Mouse (Mus musculus) liver, postnatal 0 days (tissue): ENCODE data around the gene 4933430I17Rik. TPM values are rescaled to one million over a fixed set of nuclear protein-coding genes. Genes with fewer than 3 reads are reported as not detected.

Experiments used
- ATAC-seq: fragments of 200-750 bp; cut with Nextera tagmentation; 2 replicates; pipeline ENCODE4 v1.8.0; 2017; ENCODE audit warnings: mild to moderate bottlenecking, moderate library complexity
- DNase-seq: peaks from one replicate; pipeline ENCODE4 v3.0.0-alpha.2; 2016
- H3K27ac ChIP-seq: fragments of 300-500 bp; sonication (generic); 2 replicates; pipeline ENCODE4 v1.5.1; 2014; ENCODE audit warnings: antibody characterized with exemption, moderate library complexity, mild to moderate bottlenecking, low read depth
- H3K27me3 ChIP-seq: fragments of 300-500 bp; sonication (generic); 2 replicates; pipeline ENCODE4 v1.6.1; 2014; ENCODE audit warnings: low read length, control low read depth, mixed read lengths; ENCODE audit not compliant: insufficient read depth
- H3K36me3 ChIP-seq: fragments of 300-500 bp; sonication (generic); replicated peaks from 2 replicates; pipeline ENCODE4 v1.6.1; 2014; ENCODE audit warnings: mild to moderate bottlenecking, control low read depth, low read length, moderate library complexity, mixed read lengths; ENCODE audit not compliant: insufficient read depth
- H3K4me1 ChIP-seq: fragments of 300-500 bp; sonication (generic); 2 replicates; pipeline ENCODE4 v1.6.1; 2014; ENCODE audit warnings: antibody characterized with exemption, mild to moderate bottlenecking, control low read depth; ENCODE audit not compliant: insufficient read depth
- H3K4me2 ChIP-seq: fragments of 300-500 bp; sonication (generic); 2 replicates; pipeline ENCODE4 v1.6.1; 2014; ENCODE audit warnings: low read depth, mild to moderate bottlenecking, low read length, moderate library complexity, mixed read lengths
- H3K4me3 ChIP-seq: fragments of 300-500 bp; sonication (generic); 2 replicates; pipeline ENCODE4 v1.5.1; 2014; ENCODE audit warnings: low read depth, low read length
- H3K9ac ChIP-seq: fragments of 300-500 bp; sonication (generic); replicated peaks from 2 replicates; pipeline ENCODE4 v1.6.1; 2014; ENCODE audit warnings: mild to moderate bottlenecking, moderate library complexity
- H3K9me3 ChIP-seq: fragments of 300-500 bp; sonication (generic); 2 replicates; pipeline ENCODE4 v1.6.1; 2016; ENCODE audit warnings: mild to moderate bottlenecking, control low read depth, low read length, mixed read lengths
- CTCF ChIP-seq: sonication (generic); IDR thresholded peaks from 2 replicates; pipeline ENCODE4 v1.5.1; 2016; ENCODE audit warnings: antibody characterized with exemption, low read depth
- EP300 ChIP-seq: IDR thresholded peaks from 2 replicates; pipeline ENCODE4 v1.6.1; 2016; ENCODE audit warnings: antibody characterized with exemption, low read depth, mild to moderate bottlenecking
- WGBS: fragments of 180-500 bp; shearing (Covaris S2); extraction: QIAGEN DNeasy Blood & Tissue Kit; methylation state at CpG from one replicate; pipeline ENCODE4 v1.1.7; 2014; ENCODE audit not compliant: insufficient replicate concordance; 5-methylcytosine and 5-hydroxymethylcytosine counted together
- polyA plus RNA-seq: library from polyadenylated mRNA; unstranded; fragments of >200 nt; fragmentation: Nextera tagmentation; extraction: Ambion mirVana; gene quantifications from 2 replicates; pipeline ENCODE4 v1.2.1, GENCODE M21; 2015

Gene 4933430I17Rik
- polyA plus RNA-seq, 1 experiment from 2014 or later: not detected

GRCm38 (mm10) chr4:62520892-62521400, 4.2 kb upstream of the 4933430I17Rik start:
- ATAC-seq (no peak), DNase-seq (no peak)
- 0 out of 2 replicates have a peak, but pooled peaks cover 2% of the 10 kb centered on the region for H3K36me3 ChIP-seq
- TF ChIP-seq CTCF (no peak), EP300 (no peak)
- peak overlapping the region; percentile 85; the same call in 1 of the 2 replicates for H3K9ac ChIP-seq
- H3K4me2 ChIP-seq: peak overlapping the region; percentile 84
- H3K27ac ChIP-seq: peak overlapping the region; percentile 93; the same call in 1 of the 2 replicates
- 54% methylated on average over 2 of the region's 2 CpGs for WGBS
- no peaks in the 10 kb centered on the region for H3K27me3 ChIP-seq
- H3K4me1 ChIP-seq: peaks cover 31% of the 10 kb centered on the region
- H3K9me3 ChIP-seq: no peaks in the 10 kb centered on the region
- no peak overlapping the region for H3K4me3 ChIP-seq

DNA sequence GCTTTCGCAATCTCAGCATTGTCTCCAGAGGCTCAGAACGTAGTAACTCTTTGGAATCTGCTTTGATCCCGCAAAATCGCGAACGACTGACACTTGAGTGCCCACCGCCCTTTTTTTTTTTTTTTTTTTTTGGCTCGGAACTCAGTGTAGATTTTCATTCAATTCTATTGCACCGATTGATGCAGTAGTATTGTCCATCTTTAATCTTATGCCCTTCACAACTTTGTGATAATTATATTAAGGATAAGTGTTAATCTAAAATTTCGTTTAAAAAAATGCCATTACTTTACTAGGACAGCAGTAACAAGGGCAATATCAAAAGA, 281 bp downstream of the 4933430I17Rik start:
- TF ChIP-seq EP300: no peak
- no peak for TF ChIP-seq CTCF

DNA sequence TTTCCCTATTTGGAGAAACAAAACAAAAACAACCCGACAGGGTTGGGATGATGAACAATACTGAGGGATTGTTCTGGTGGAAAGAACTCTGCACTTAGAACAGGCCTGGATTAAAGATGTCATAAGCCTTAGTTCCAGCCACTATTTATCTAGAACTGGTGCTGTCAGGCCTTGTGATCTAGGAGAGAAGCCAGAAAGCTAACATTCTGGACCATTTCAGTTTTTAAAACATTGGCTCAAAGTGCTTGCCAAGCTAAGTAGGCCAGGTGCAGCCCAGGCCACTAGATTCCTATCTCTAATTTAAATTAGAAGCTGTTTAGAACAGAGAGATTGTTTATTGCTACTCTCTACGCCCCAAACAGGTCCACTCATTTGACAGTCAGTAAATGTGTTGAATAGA, 1.1 kb downstream of the 4933430I17Rik start:
- 0 out of 2 replicates have a peak, but pooled peaks cover 2% of the 10 kb centered on the region for H3K36me3 ChIP-seq
- no peaks in the 10 kb centered on the region for H3K27me3 ChIP-seq
- H3K9me3 ChIP-seq: no peaks in the 10 kb centered on the region
- no peak overlapping the region for H3K4me3 ChIP-seq
- 62% methylated on average over 2 of the region's 2 CpGs for WGBS
- H3K4me1 ChIP-seq: peaks cover 8% of the 10 kb centered on the region; the same call in 1 of the 2 replicates
- H3K27ac ChIP-seq: no peak overlapping the region
- TF ChIP-seq EP300: no peak
- TF ChIP-seq CTCF: no peak
- DNase-seq (no peak), ATAC-seq (no peak)
- no peak overlapping the region for H3K9ac ChIP-seq
- H3K4me2 ChIP-seq: no peak overlapping the region

More for the DNA sequence above, 281 bp downstream of the 4933430I17Rik start:
- Histone ChIP-seq H3K9me3 (no peaks in the 10 kb centered on the region), H3K27ac (no peak overlapping the region), H3K9ac (no peak overlapping the region), H3K4me2 (peak overlapping the region; percentile 85), H3K4me3 (peak overlapping the region; percentile 87), H3K27me3 (no peaks in the 10 kb centered on the region), H3K4me1 (peaks cover 10% of the 10 kb centered on the region; the same call in 1 of the 2 replicates), H3K36me3 (0 out of 2 replicates have a peak, but pooled peaks cover 2% of the 10 kb centered on the region)
- ATAC-seq (no peak), DNase-seq (no peak)
- WGBS: 2% methylated on average over 10 of the region's 10 CpGs

GRCm38 (mm10) chr4:62527655-62528054, 2.5 kb downstream of the 4933430I17Rik start:
- WGBS: 47% methylated on average over 4 of the region's 4 CpGs
- TF ChIP-seq CTCF (no peak), EP300 (no peak)
- H3K4me1 ChIP-seq: peaks cover 8% of the 10 kb centered on the region; the same call in 1 of the 2 replicates
- H3K9ac ChIP-seq: no peak overlapping the region
- H3K4me3 ChIP-seq: no peak overlapping the region
- no peak overlapping the region for H3K27ac ChIP-seq
- H3K9me3 ChIP-seq: no peaks in the 10 kb centered on the region
- no peak for ATAC-seq
- H3K36me3 ChIP-seq: 0 out of 2 replicates have a peak, but pooled peaks cover 2% of the 10 kb centered on the region
- no peak for DNase-seq
- no peak overlapping the region for H3K4me2 ChIP-seq
- H3K27me3 ChIP-seq: no peaks in the 10 kb centered on the region

DNA sequence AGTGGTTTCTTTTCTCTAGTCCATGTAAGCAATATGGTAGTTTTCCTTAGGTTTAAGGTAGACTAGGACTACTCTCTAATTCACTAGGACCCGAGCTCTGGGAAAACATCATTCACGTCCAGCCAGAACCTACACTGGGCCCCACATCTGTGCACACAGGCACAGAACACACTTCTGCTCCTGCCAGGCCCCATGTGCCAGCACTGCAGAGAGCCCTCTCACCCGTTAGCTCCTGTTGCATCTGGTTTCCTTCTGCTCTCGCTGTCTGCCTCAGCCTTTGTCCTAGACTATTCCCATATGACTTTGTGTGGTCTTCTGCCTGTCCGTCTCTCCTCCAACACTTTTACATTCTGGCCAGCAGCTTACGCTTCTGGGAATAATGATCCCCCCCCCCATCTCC, 8.6 kb downstream of the 4933430I17Rik start:
- no peaks in the 10 kb centered on the region for H3K4me1 ChIP-seq
- H3K27ac ChIP-seq: no peak overlapping the region
- H3K9ac ChIP-seq: no peak overlapping the region
- H3K27me3 ChIP-seq: no peaks in the 10 kb centered on the region
- no peaks in the 10 kb centered on the region for H3K36me3 ChIP-seq
- H3K4me3 ChIP-seq: no peak overlapping the region
- 79% methylated on average over 6 of the region's 6 CpGs for WGBS
- no peak for DNase-seq
- H3K4me2 ChIP-seq: no peak overlapping the region
- no peak for ATAC-seq
- TF ChIP-seq CTCF: no peak
- H3K9me3 ChIP-seq: no peaks in the 10 kb centered on the region

- no peak for ATAC-seq
- no peak overlapping the region for H3K4me2 ChIP-seq
- no peak overlapping the region for H3K27ac ChIP-seq
- no peak overlapping the region for H3K4me3 ChIP-seq
- H3K4me1 ChIP-seq: no peaks in the 10 kb centered on the region
- no peak overlapping the region for H3K9ac ChIP-seq
- TF ChIP-seq CTCF (no peak), EP300 (no peak)
- no peaks in the 10 kb centered on the region for H3K27me3 ChIP-seq
- no peaks in the 10 kb centered on the region for H3K9me3 ChIP-seq
- no peak for DNase-seq
- no peaks in the 10 kb centered on the region for H3K36me3 ChIP-seq
- 80% methylated on average over 3 of the region's 3 CpGs for WGBS
Observed at GRCm38 (mm10) chr4:62541802-62542201, 16.6 kb downstream of the 4933430I17Rik start.
